Mouse (Mus musculus) spleen, adult 2 months (tissue): ENCODE results near the gene Ucn. TPM values are rescaled to one million over a fixed set of nuclear protein-coding genes. Genes with fewer than 3 reads are reported as not detected.

Source experiments
- DNase-seq, 2 experiments: peaks; one replicate each; pipeline versions ENCODE4 v3.0.0 to v3.0.0-alpha.2; 2012 to 2021; ENCODE audit warnings: low spot score in 2 of 2, low read depth in 1 of 2
- H3K27ac ChIP-seq: fragments of 200-500 bp; 2 replicates; pipeline ENCODE4 v1.5.1; 2012; ENCODE audit warnings: low read length, inconsistent platforms; ENCODE audit not compliant: insufficient read depth
- H3K27me3 ChIP-seq: fragments of 200-500 bp; 2 replicates; pipeline ENCODE4 v1.6.1; 2012; ENCODE audit warnings: mild to moderate bottlenecking, moderate library complexity, low read length, inconsistent platforms; ENCODE audit not compliant: control insufficient read depth, insufficient read depth
- H3K36me3 ChIP-seq: fragments of 200-500 bp; 2 replicates; pipeline ENCODE4 v1.6.1; 2012; ENCODE audit warnings: mild to moderate bottlenecking, low read length, inconsistent platforms; ENCODE audit not compliant: control insufficient read depth, insufficient read depth
- H3K4me1 ChIP-seq: fragments of 200-500 bp; 2 replicates; pipeline ENCODE4 v1.6.1; 2011; ENCODE audit warnings: inconsistent platforms; ENCODE audit not compliant: control insufficient read depth, insufficient read depth, insufficient read length
- H3K4me3 ChIP-seq: fragments of 200-500 bp; 2 replicates; pipeline ENCODE4 v1.5.1; 2011; ENCODE audit warnings: mild to moderate bottlenecking, inconsistent platforms; ENCODE audit not compliant: insufficient read depth, insufficient read length; ENCODE audit errors: extremely low read depth
- CTCF ChIP-seq: fragments of 200-500 bp; IDR thresholded peaks from 2 replicates; pipeline ENCODE4 v1.5.1; 2011; ENCODE audit warnings: mild to moderate bottlenecking, inconsistent platforms; ENCODE audit not compliant: insufficient read depth, insufficient read length, insufficient replicate concordance; ENCODE audit errors: extremely low read depth
- POLR2A ChIP-seq: fragments of 200-500 bp; IDR thresholded peaks from 2 replicates; pipeline ENCODE4 v1.6.1; 2011; ENCODE audit warnings: low read depth, low read length, inconsistent platforms
- WGBS: fragments of 180-500 bp; shearing (Covaris S2); methylation state at CpG from one replicate; pipeline ENCODE4 v1.1.7; 2018; 5-methylcytosine and 5-hydroxymethylcytosine counted together
- polyA plus RNA-seq: library from polyadenylated mRNA; depleted of rRNA; stranded (reverse); fragments of >200 nt; gene quantifications from 2 replicates; pipeline ENCODE4 v1.2.3, GENCODE M21; 2012

The Ucn gene
- polyA plus RNA-seq, 1 experiment, result not detected

DNA sequence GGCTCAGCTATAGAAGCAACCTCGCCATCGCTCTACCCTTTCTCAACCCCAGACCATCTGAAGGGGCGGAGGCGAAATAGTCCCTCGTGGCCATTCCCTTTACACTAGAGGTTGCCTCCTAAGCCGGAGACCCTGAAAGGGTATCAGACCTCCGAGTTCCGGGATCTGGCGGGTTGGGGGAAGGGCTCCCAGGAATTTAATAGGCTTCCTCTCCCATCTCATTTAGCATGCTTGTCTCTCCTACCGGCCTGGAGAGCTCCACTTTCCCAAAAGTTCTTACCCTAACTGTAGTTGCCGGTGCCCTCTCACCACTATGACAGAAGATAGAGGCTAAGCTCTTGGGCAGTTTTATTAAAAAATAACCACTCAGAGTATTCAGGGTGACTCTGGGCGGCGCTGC, 971 bp downstream of the Ucn start:
- TF ChIP-seq CTCF, result no peak
- no peak for TF ChIP-seq POLR2A
- WGBS, result 9% methylated on average over 13 of the region's 13 CpGs
- H3K4me3 ChIP-seq, result no peak overlapping the region
- no peak overlapping the region for H3K27ac ChIP-seq
- no peak for DNase-seq
- peaks cover 6% of the 10 kb centered on the region for H3K36me3 ChIP-seq
- H3K4me1 ChIP-seq, result no peaks in the 10 kb centered on the region
- peaks cover 22% of the 10 kb centered on the region for H3K27me3 ChIP-seq

DNA sequence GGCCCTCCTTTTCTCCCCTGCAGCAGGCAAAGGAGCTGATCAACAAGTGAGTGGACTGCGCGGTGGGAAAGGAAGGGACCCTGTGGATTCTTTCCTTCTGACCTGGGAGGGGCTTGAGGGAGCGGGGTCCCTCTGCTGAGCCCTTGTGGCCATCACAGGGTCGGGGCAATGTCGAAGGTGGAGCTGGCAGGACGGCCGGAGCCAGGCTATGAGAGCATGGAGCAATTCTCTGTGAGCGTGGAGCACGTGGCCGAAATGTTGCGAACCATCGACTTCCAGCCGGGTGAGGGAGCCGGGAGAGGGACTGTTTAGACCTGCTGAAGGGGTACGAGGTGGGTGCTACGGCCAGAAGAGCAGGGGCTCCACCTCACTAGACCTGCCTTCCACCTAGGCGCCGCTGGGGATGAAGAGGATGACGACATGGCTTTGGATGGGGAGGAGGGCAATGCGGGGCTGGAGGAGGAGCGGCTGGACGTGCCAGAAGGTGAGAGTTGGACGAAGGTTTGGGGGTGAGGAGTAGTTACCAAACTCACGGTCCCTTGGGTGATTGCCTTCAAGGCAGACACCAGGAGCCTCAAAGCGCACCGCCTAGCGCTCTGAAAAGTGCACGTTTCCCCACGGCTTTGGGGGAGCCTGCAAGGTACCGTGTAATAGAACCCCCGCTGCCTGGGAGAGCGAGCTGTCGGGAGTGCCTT, 1.8 kb downstream of the Ucn start:
- H3K4me3 ChIP-seq, result no peak overlapping the region

DNA sequence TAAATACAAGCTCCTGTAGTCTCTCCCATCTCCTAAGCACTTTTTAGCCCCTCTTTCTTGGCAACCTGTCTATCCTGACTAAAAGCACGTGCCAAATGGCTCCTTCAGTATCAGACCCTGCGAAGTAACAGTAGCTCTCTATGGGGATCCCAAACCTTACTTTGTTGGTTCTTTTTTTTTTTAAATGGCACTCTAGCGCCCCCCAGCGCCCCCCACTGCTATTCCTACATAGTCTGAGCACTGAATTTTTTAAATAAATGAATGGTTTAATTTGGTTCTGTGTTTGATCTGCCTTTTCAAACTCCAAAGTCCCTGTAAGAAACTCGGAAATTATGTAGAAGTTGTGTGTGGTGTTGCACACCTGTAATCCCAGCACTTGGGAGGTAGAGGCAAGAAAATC, 12.6 kb downstream of the Ucn start:
- TF ChIP-seq CTCF (no peak), POLR2A (no peak)
- DNase-seq, result no peak
- no peak overlapping the region for H3K27ac ChIP-seq
- no peaks in the 10 kb centered on the region for H3K27me3 ChIP-seq
- no peaks in the 10 kb centered on the region for H3K4me1 ChIP-seq
- WGBS, result 43% methylated on average over 5 of the region's 5 CpGs
- no peaks in the 10 kb centered on the region for H3K36me3 ChIP-seq
- no peak overlapping the region for H3K4me3 ChIP-seq

More for the DNA sequence above, 1.8 kb downstream of the Ucn start:
- H3K27me3 ChIP-seq, result peaks cover 22% of the 10 kb centered on the region
- H3K36me3 ChIP-seq, result peaks cover 4% of the 10 kb centered on the region
- H3K27ac ChIP-seq, result no peak overlapping the region
- H3K4me1 ChIP-seq, result no peaks in the 10 kb centered on the region
- TF ChIP-seq POLR2A (no peak), CTCF (no peak)
- no peak for DNase-seq
- 6% methylated on average over 33 of the region's 33 CpGs for WGBS

DNA sequence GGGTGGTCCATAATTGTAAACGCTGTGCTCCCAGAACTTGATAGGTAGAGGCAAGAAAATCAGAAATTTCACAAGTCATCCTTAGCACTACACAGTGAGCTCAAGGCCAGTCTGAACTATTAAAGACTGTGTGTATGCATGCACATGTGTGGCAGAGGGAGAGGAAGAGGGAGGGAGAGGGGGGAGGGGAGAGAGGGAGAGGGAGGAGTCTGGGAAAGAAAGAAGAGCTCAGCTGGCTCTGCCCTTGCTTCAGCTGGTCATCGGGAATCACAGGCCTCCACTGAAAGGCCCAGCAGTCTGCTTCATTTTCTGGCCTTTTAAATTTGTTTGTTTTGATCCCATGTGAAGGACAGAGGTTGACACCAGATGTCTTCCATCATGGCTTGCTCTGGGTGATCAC, 15.1 kb downstream of the Ucn start:
- no peaks in the 10 kb centered on the region for H3K36me3 ChIP-seq
- DNase-seq, result no peak
- H3K4me1 ChIP-seq, result no peaks in the 10 kb centered on the region
- no peaks in the 10 kb centered on the region for H3K27me3 ChIP-seq
- TF ChIP-seq CTCF (no peak), POLR2A (no peak)
- no peak overlapping the region for H3K27ac ChIP-seq
- no peak overlapping the region for H3K4me3 ChIP-seq
- WGBS, result 57% methylated on average over 2 of the region's 2 CpGs

DNA sequence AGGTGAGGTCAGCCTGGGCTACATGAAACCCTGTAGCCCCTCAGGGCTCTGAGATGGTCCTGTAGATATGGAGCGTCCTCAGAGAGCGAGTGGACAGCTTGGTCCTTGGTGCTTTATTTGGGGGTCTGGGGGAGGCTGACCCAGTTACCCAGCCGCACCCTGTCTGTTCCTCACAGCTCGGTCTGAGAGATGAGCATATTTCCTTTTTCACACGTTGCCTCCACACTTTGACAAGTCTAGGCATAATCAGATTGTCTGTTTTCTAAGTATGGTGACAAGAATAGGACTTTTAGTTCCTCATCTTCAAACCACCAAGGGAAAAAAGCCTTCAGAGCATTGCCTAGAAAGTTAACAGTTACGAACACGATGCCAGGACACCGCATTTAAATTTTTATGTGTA, 17.5 kb downstream of the Ucn start:
- DNase-seq, result no peak
- no peak overlapping the region for H3K27ac ChIP-seq
- no peaks in the 10 kb centered on the region for H3K27me3 ChIP-seq
- no peaks in the 10 kb centered on the region for H3K4me1 ChIP-seq
- H3K4me3 ChIP-seq, result no peak overlapping the region
- no peaks in the 10 kb centered on the region for H3K36me3 ChIP-seq
- WGBS, result 26% methylated on average over 8 of the region's 8 CpGs
- TF ChIP-seq POLR2A (no peak), CTCF (no peak)

DNA sequence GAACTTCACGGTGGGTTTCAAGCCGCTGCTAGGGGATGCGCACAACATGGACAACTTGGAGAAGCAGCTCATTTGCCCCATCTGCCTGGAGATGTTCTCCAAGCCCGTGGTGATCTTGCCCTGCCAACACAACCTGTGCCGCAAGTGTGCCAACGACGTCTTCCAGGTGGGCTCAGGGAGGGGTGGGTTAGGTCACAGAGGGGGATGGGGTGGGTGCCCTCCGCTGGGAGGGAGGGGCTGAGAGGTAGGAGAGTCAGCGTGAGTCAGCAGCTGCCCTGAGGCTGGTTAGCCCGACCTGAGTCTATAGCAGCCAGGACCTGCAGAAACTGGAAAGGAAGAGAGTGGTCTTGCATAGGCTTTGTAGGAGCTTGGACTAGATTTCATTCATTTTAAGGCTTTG, 21.7 kb downstream of the Ucn start:
- no peak overlapping the region for H3K4me3 ChIP-seq
- DNase-seq, result no peak
- H3K4me1 ChIP-seq, result no peaks in the 10 kb centered on the region
- H3K27ac ChIP-seq, result no peak overlapping the region
- TF ChIP-seq POLR2A, result no peak
- no peak for TF ChIP-seq CTCF
- WGBS, result 39% methylated on average over 10 of the region's 10 CpGs
- H3K36me3 ChIP-seq, result no peaks in the 10 kb centered on the region
- 0 out of 2 replicates have a peak, but pooled peaks cover 1% of the 10 kb centered on the region for H3K27me3 ChIP-seq

DNA sequence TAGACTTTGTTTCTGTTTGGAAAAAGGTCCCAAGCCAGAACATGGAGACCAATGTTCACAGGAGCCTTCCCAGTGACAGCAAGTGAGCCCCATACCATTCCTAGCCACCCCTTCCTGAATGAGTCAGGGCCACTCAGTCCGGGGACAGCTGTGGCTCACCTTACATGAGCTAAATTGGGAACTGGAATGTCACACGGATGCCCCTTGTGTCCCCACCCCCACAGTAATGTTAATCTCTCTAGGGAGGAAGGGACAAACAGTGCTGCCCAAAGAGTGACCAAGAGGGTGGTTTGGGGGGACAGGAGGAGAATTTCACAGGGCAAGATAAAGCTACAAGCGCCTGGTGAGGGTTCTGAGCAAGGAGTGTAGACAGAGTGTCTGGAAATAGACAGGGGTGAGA, 22.3 kb downstream of the Ucn start, which contains the start of gene Trim54:
TSS of gene Trim54 (plus strand) at position 359 of the 400 bp plus-strand sequence.
- Histone ChIP-seq H3K4me1 (no peaks in the 10 kb centered on the region), H3K36me3 (no peaks in the 10 kb centered on the region), H3K27ac (no peak within 1 kb of the TSS), H3K27me3 (0 out of 2 replicates have a peak, but pooled peaks cover 1% of the 10 kb centered on the region), H3K4me3 (no peak within 1 kb of the TSS)
- TF ChIP-seq CTCF, result no peak
- no peak for TF ChIP-seq POLR2A
- no peak for DNase-seq
- 36% methylated on average over 3 of the region's 3 CpGs for WGBS
